Mouse (Mus musculus) MEL (cell line): ENCODE data around the gene Pfn1. TPM values are rescaled to one million over a fixed set of nuclear protein-coding genes. Genes with fewer than 3 reads are reported as not detected.

Experiments used
- DNase-seq: peaks from one replicate; pipeline ENCODE4 v3.0.0; 2011; ENCODE audit warnings: low read depth, low spot score
- H3K27ac ChIP-seq: 2 replicates; pipeline ENCODE4 v1.5.1; 2012; ENCODE audit warnings: low read depth, mild to moderate bottlenecking, control low read depth, low read length, moderate library complexity; ENCODE audit not compliant: control insufficient read depth
- H3K27me3 ChIP-seq, 2 experiments: fragments of 150-350 bp in 1 of 2; sonication (generic) in 1 of 2; 2 replicates each; pipeline ENCODE4 v1.6.1; 2012; ENCODE audit warnings: low read length in 2 of 2, mild to moderate bottlenecking in 2 of 2, improper control_type of control experiment in 1 of 2, moderate library complexity in 1 of 2; ENCODE audit not compliant: insufficient read depth in 2 of 2, control insufficient read depth in 1 of 2
- H3K36me3 ChIP-seq, 2 experiments: 2 replicates each; pipeline ENCODE4 v1.6.1; 2012 to 2014; ENCODE audit warnings: low read length in 2 of 2, improper control_type of control experiment in 1 of 2, inconsistent platforms in 1 of 2, mild to moderate bottlenecking in 1 of 2; ENCODE audit not compliant: insufficient read depth in 2 of 2, control insufficient read depth in 1 of 2
- H3K4me1 ChIP-seq, 2 experiments: fragments of 150-350 bp in 1 of 2; sonication (generic) in 1 of 2; 2 replicates each; pipeline ENCODE4 v1.6.1; 2012; ENCODE audit warnings: low read length in 2 of 2, improper control_type of control experiment in 1 of 2, mild to moderate bottlenecking in 1 of 2; ENCODE audit not compliant: insufficient read depth in 2 of 2, control insufficient read depth in 1 of 2
- H3K4me3 ChIP-seq, 2 experiments: fragments of 150-350 bp in 1 of 2; sonication (generic) in 1 of 2; 2 replicates each; pipeline ENCODE4 v1.5.1; 2012; ENCODE audit warnings: low read depth in 2 of 2, low read length in 2 of 2, mild to moderate bottlenecking in 2 of 2, moderate library complexity in 2 of 2, control low read depth in 1 of 2, improper control_type of control experiment in 1 of 2; ENCODE audit not compliant: control insufficient read depth in 1 of 2, insufficient read depth in 1 of 2
- H3K79me2 ChIP-seq: 2 replicates; pipeline ENCODE4 v1.6.1; 2012; ENCODE audit warnings: mild to moderate bottlenecking, low read length, moderate library complexity; ENCODE audit not compliant: control insufficient read depth, poor library complexity, insufficient read depth
- H3K9ac ChIP-seq: 2 replicates; pipeline ENCODE4 v1.6.1; 2012; ENCODE audit warnings: low read depth, mild to moderate bottlenecking, control low read depth, low read length, moderate library complexity; ENCODE audit not compliant: control insufficient read depth, poor library complexity, severe bottlenecking
- H3K9me3 ChIP-seq: fragments of 150-350 bp; sonication (generic); replicated peaks from 2 replicates; pipeline ENCODE4 v1.6.1; 2012; ENCODE audit warnings: mild to moderate bottlenecking, low read length, improper control_type of control experiment, moderate library complexity; ENCODE audit not compliant: insufficient read depth
- BHLHE40 ChIP-seq: IDR thresholded peaks from 2 replicates; pipeline ENCODE4 v1.6.1; 2012; ENCODE audit warnings: low read depth, mild to moderate bottlenecking, inconsistent platforms, low read length, improper control_type of control experiment, borderline replicate concordance
- CHD2 ChIP-seq: IDR thresholded peaks from 2 replicates; pipeline ENCODE4 v1.6.1; 2011; ENCODE audit warnings: low read length, improper control_type of control experiment
- CTCF ChIP-seq, 3 experiments: IDR thresholded peaks in 2 of 3; conservative IDR thresholded peaks in 1 of 3; 2 replicates each; pipeline ENCODE4 v1.5.1; 2011 to 2012; ENCODE audit warnings: low read length in 3 of 3, low read depth in 2 of 3, mild to moderate bottlenecking in 2 of 3, improper control_type of control experiment in 1 of 3, inconsistent platforms in 1 of 3, mixed read lengths in 1 of 3, moderate library complexity in 1 of 3; ENCODE audit not compliant: control insufficient read depth in 1 of 3, insufficient read depth in 1 of 3, poor library complexity in 1 of 3, severe bottlenecking in 1 of 3
- E2F4 ChIP-seq: IDR thresholded peaks from 2 replicates; pipeline ENCODE4 v1.6.1; 2011; ENCODE audit warnings: low read depth, low read length, improper control_type of control experiment, borderline replicate concordance
- ELF1 ChIP-seq: IDR thresholded peaks from 2 replicates; pipeline ENCODE4 v1.6.1; 2014; ENCODE audit warnings: low read depth, mild to moderate bottlenecking, inconsistent platforms, low read length, improper control_type of control experiment, moderate library complexity
- EP300 ChIP-seq, 2 experiments: IDR thresholded peaks; 2 replicates each; pipeline ENCODE4 v1.6.1; 2011; ENCODE audit warnings: improper control_type of control experiment in 2 of 2, low read length in 2 of 2, low read depth in 1 of 2, mild to moderate bottlenecking in 1 of 2
- ETS1 ChIP-seq: IDR thresholded peaks from 2 replicates; pipeline ENCODE4 v1.6.1; 2012; ENCODE audit warnings: low read depth, mild to moderate bottlenecking, inconsistent platforms, low read length, improper control_type of control experiment, moderate library complexity
- KAT2A ChIP-seq: conservative IDR thresholded peaks from 2 replicates; pipeline ENCODE4 v1.6.1; 2012; ENCODE audit warnings: low read depth, low read length, improper control_type of control experiment, inconsistent platforms
- MAX ChIP-seq: IDR thresholded peaks from 2 replicates; pipeline ENCODE4 v1.6.1; 2011; ENCODE audit warnings: low read length, improper control_type of control experiment
- MAZ ChIP-seq: IDR thresholded peaks from 2 replicates; pipeline ENCODE4 v1.6.1; 2012; ENCODE audit warnings: low read depth, mild to moderate bottlenecking, inconsistent platforms, low read length, improper control_type of control experiment
- MYB ChIP-seq: IDR thresholded peaks from 2 replicates; pipeline ENCODE4 v1.6.1; 2011; ENCODE audit warnings: mild to moderate bottlenecking, low read depth, low read length, improper control_type of control experiment
- MYC ChIP-seq: IDR thresholded peaks from 2 replicates; pipeline ENCODE4 v1.6.1; 2011; ENCODE audit warnings: low read depth, mild to moderate bottlenecking, low read length, improper control_type of control experiment, moderate library complexity
- NELFE ChIP-seq: IDR thresholded peaks from 2 replicates; pipeline ENCODE4 v1.6.1; 2011; ENCODE audit warnings: low read depth, low read length, improper control_type of control experiment
- NRF1 ChIP-seq: IDR thresholded peaks from 2 replicates; pipeline ENCODE4 v1.6.1; 2014; ENCODE audit warnings: low read depth, mild to moderate bottlenecking, inconsistent platforms, low read length, improper control_type of control experiment, moderate library complexity; ENCODE audit not compliant: poor library complexity, insufficient read depth, severe bottlenecking
- POLR2A ChIP-seq, 2 experiments: IDR thresholded peaks; 2 replicates each; pipeline ENCODE4 v1.6.1; 2011 to 2012; ENCODE audit warnings: low read length in 2 of 2, mild to moderate bottlenecking in 2 of 2, control low read depth in 1 of 2, improper control_type of control experiment in 1 of 2, low read depth in 1 of 2, moderate library complexity in 1 of 2; ENCODE audit not compliant: control insufficient read depth in 1 of 2, insufficient read depth in 1 of 2, poor library complexity in 1 of 2
- POLR2AphosphoS2 ChIP-seq: IDR thresholded peaks from 2 replicates; pipeline ENCODE4 v1.6.1; 2011; ENCODE audit warnings: low read length, improper control_type of control experiment
- RAD21 ChIP-seq: IDR thresholded peaks from 2 replicates; pipeline ENCODE4 v1.6.1; 2011; ENCODE audit warnings: mild to moderate bottlenecking, low read depth, low read length, improper control_type of control experiment
- TBP ChIP-seq: IDR thresholded peaks from 2 replicates; pipeline ENCODE4 v1.8.0; 2011; ENCODE audit warnings: low read depth, low read length, improper control_type of control experiment
- UBTF ChIP-seq: IDR thresholded peaks from 2 replicates; pipeline ENCODE4 v1.6.1; 2012; ENCODE audit warnings: low read depth, mild to moderate bottlenecking, inconsistent platforms, low read length, improper control_type of control experiment, moderate library complexity, borderline replicate concordance; ENCODE audit not compliant: insufficient read depth
- USF2 ChIP-seq, 2 experiments: IDR thresholded peaks; 2 replicates each; pipeline ENCODE4 v1.6.1; 2011 to 2012; ENCODE audit warnings: improper control_type of control experiment in 2 of 2, low read length in 2 of 2, borderline replicate concordance in 1 of 2, inconsistent platforms in 1 of 2, low read depth in 1 of 2, mild to moderate bottlenecking in 1 of 2; ENCODE audit not compliant: insufficient read depth in 1 of 2
- ZC3H11A ChIP-seq: IDR thresholded peaks from 2 replicates; pipeline ENCODE4 v1.6.1; 2012; ENCODE audit warnings: low read depth, mild to moderate bottlenecking, inconsistent platforms, low read length, improper control_type of control experiment
- ZNF384 ChIP-seq: IDR thresholded peaks from 2 replicates; pipeline ENCODE4 v1.6.1; 2012; ENCODE audit warnings: low read depth, mild to moderate bottlenecking, inconsistent platforms, low read length, improper control_type of control experiment
- polyA plus RNA-seq, 2 experiments: library from polyadenylated mRNA; stranded (reverse) in 1 of 2; unstranded in 1 of 2; fragments of >175 nt in 1 of 2; fragments of >200 nt in 1 of 2; gene quantifications; 2 replicates each; pipeline versions ENCODE4 v1.2.1 to v1.2.4; 2012; ENCODE audit warnings: low replicate concordance in 2 of 2, low read depth in 1 of 2; ENCODE audit not compliant: insufficient read length in 2 of 2, insufficient read depth in 1 of 2, missing spikeins in 1 of 2
- total RNA-seq: library from RNA; depleted of rRNA; stranded (reverse); fragments of 300-350 nt; gene quantifications from 2 replicates; pipeline ENCODE4 v1.2.3, GENCODE M21; 2012

Gene Pfn1
- total and polyA plus RNA-seq, 3 experiments: 1,332 to 5,980 (median 2,392) TPM

DNA sequence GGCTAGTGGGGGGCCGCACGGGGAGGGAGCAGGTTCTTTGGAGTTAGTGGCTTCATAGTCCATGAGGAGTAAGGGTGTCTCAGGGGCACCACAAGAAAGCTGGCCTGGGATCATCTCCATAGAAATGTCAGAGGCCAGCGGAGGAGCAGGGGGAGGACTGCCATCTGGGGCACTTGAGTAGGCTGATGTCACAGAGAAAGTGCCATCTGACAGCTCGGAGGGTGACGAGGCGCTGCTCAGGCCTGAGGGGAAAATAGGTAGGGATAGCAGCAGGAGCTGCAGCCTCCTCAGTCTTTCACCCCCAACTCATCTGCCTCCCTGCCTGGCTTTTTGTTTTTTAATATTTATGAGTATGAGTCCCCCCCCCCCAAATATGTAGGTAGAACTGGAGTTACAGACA lies 19.6 kb upstream of the Pfn1 start:
- Histone ChIP-seq H3K36me3 (peaks cover 0 to 6% of the 10 kb centered on the region in 2 experiments; a peak in 2 of 4 replicates), H3K4me1 (0 out of 4 replicates have a peak, but pooled peaks cover 0 to 15% of the 10 kb centered on the region in 2 experiments)

DNA sequence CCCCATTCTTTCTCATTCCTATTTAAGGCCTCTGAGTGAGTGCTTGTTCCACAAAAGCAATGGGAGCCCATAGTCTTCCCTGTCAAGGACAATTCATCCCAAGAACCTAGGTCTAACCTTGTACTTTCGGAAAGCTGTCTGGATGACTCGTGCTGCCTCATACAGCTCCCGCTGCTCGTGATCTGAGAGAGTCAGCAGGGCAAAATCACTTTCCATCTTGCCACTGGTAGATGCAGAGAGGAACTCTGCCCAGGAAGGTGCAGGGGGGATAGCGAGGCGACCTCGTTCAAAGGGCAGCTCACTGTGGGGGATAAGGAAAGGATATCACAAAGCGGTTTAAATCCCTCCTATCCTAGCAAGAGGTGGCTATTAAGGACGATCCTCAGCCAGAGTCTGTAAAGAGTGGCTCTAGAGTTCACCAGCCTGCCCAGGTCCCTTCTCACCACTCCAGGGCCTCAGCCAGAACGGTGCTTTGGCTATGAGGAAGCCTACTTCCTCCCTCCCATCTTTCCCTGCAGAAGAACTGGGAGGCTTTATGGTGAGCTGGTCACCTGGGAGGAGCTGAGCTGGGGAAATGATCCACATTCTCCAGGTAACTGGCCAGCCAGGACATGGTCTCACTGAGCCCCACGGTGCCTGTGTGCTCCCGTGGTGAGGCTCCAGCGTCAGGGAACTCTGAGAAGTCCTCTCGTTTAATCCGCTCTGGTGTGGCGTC lies 17.0 kb upstream of the Pfn1 start:
- Histone ChIP-seq H3K9ac (no peak overlapping the region), H3K36me3 (peaks cover 0 to 11% of the 10 kb centered on the region in 2 experiments; a peak in 2 of 4 replicates), H3K27me3 (no peaks in the 10 kb centered on the region), H3K4me3 (no peak overlapping the region)
- TF ChIP-seq MYC: no peak
- TF ChIP-seq MAZ: no peak
- TF ChIP-seq EP300 (IDR thresholded peaks at IDR 0.05; ENCODE audit: low read depth in 1 of 2, low read length in 2 of 2): no peak
- no peak for TF ChIP-seq TBP
- TF ChIP-seq ZNF384: no peak
- no peak for TF ChIP-seq NELFE
- no peak for TF ChIP-seq ETS1
- no peak for TF ChIP-seq USF2 (IDR thresholded peaks at IDR 0.05; ENCODE audit: borderline replicate concordance in 1 of 2, insufficient read depth in 1 of 2, low read depth in 1 of 2, low read length in 2 of 2)
- TF ChIP-seq NRF1: no peak
- no peak for TF ChIP-seq MAX
- TF ChIP-seq ZC3H11A: no peak
- no peak for TF ChIP-seq POLR2A (IDR thresholded peaks at IDR 0.05; ENCODE audit: control insufficient read depth in 1 of 2, insufficient read depth in 1 of 2, low read depth in 1 of 2, low read length in 2 of 2, poor library complexity in 1 of 2)
- TF ChIP-seq ELF1: no peak
- no peak for TF ChIP-seq E2F4
- TF ChIP-seq, all 39 proteins: peak for 0
- no peak for DNase-seq
- H3K4me1 ChIP-seq: peaks cover 2 to 24% of the 10 kb centered on the region in 2 experiments; a peak in 3 of 4 replicates
- no peak overlapping the region for H3K27ac ChIP-seq
- H3K9me3 ChIP-seq: no peaks in the 10 kb centered on the region
- H3K79me2 ChIP-seq: peaks cover 18% of the 10 kb centered on the region

More for the DNA sequence above, 19.6 kb upstream of the Pfn1 start:
- Histone ChIP-seq H3K27ac (no peak overlapping the region), H3K9ac (no peak overlapping the region), H3K79me2 (peaks cover 5% of the 10 kb centered on the region; the same call in 1 of the 2 replicates), H3K4me3 (no peak overlapping the region), H3K27me3 (no peaks in the 10 kb centered on the region), H3K9me3 (no peaks in the 10 kb centered on the region)
- TF ChIP-seq MYB (no peak), NELFE (no peak), KAT2A (no peak), BHLHE40 (no peak), POLR2A (IDR thresholded peaks at IDR 0.05; ENCODE audit: control insufficient read depth in 1 of 2, insufficient read depth in 1 of 2, low read depth in 1 of 2, low read length in 2 of 2, poor library complexity in 1 of 2) (no peak), UBTF (no peak), CHD2 (no peak), POLR2AphosphoS2 (no peak), RAD21 (no peak), CTCF (IDR thresholded peaks at IDR 0.05 in 2 of 3, conservative IDR thresholded peaks at IDR 0.05 in 1 of 3; ENCODE audit: control insufficient read depth in 1 of 3, insufficient read depth in 1 of 3, low read depth in 2 of 3, low read length in 3 of 3, poor library complexity in 1 of 3, severe bottlenecking in 1 of 3) (no peak), ETS1 (no peak)
- no peak for DNase-seq
